Mouse (Mus musculus): ENCODE data around the gene Pih1d1.
A peak's percentile ranks its signal among the peaks of the same experiment; 100 is the strongest.
"Not testable (repeated sequence)": the region's sequence is repeated elsewhere in the genome, so short reads cannot be mapped to it uniquely, and the experiment has no call there.

The Pih1d1 gene

GRCm38 (mm10) chr7:45168656-45169055, 14.6 kb downstream of the Pih1d1 start:
- no peak for DNase-seq (ENCODE audit: low spot score)

DNA sequence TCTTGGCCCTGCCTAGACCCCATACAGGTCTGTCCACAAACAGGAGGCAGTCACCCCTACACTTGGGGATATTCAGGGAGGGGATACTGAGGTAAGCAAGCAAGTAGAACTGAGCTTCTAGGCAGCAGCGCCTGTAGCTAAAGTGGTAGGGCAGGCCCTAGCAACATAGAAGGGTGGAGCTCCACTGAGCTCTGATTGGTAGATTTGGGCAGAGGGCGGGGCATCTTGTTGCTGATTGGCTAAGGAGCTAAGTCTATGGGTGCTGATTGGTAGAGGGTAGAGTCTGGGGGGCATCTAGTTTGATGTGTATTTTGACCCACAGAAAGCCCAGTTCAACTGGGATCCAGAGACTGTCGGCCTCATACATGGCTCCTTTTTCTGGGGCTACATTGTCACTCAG, 15.4 kb downstream of the Pih1d1 start:
- no peak for DNase-seq (ENCODE audit: low spot score)

DNA sequence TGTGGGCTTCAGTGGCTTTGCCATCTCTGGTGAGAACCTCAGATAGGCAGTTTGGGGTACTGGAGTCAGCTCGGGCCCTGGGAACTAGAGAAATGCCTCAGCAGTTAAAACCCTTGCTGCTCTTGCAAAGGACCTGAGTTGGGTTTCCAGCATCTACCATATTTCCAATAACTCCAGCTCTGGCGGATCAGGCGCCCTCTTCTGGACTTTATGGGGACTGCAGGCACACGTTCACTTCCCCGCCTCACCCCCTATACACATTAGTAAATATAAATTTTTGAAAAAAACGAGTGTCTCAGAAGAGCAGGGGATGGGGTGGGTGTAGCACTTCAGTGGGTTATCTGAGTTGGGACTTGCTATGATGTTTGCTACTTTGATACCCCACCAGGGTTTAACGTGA, 18.9 kb downstream of the Pih1d1 start:
- peak; percentile 66 for DNase-seq (ENCODE audit: low spot score)

- not testable (repeated sequence) for DNase-seq (ENCODE audit: low spot score)
These were observed 19.7 kb downstream of the Pih1d1 start for GRCm38 (mm10) chr7:45173772-45174171.

DNA sequence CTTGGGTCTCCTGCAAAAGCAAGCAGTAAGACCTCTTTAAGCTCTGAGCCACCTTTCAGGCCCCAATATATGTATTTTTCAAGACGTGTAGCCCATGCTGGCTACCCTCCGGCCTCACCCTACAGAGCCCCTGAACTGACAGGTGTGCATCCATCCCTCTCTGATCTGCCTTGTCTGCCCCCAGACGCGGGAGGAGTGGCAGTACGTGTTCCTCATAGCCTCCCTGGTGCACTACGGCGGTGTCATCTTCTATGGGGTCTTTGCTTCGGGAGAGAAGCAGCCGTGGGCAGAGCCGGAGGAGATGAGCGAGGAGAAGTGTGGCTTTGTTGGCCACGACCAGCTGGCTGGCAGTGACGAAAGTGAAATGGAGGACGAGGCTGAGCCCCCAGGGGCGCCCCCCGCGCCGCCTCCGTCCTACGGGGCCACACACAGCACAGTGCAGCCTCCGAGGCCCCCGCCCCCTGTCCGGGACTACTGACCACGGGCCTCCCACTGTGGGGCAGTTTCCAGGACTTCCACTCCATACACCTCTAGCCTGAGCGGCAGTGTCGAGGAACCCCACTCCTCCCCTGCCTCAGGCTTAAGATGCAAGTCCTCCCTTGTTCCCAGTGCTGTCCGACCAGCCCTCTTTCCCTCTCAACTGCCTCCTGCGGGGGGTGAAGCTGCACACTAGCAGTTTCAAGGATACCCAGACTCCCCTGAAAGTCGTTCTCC, 20.6 kb downstream of the Pih1d1 start:
- DNase-seq (ENCODE audit: low spot score), result no peak

GRCm38 (mm10) chr7:45175398-45175797, 21.3 kb downstream of the Pih1d1 start:
- DNase-seq (ENCODE audit: low spot score), result no peak

DNA sequence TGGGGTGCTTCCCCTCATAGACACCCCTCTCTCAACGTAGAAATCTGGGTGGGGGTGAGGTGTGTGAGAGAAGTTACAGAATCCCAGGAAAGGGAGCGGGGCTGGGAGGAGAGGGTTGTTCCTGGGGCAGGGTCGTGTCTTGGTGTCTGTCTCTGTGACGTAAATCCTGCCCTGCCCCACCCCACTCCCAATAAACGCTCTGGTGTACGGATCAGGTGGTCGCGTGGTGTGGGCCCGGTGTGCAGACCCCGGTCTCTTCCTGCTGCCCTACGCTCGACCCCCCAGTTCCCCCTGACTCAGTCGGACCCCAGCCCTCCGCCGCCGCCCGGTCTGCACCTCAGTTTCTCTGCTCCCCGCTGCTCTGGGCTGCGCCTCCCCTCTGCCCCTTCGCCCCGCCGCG, 21.8 kb downstream of the Pih1d1 start:
- DNase-seq (ENCODE audit: low spot score), result no peak

DNA sequence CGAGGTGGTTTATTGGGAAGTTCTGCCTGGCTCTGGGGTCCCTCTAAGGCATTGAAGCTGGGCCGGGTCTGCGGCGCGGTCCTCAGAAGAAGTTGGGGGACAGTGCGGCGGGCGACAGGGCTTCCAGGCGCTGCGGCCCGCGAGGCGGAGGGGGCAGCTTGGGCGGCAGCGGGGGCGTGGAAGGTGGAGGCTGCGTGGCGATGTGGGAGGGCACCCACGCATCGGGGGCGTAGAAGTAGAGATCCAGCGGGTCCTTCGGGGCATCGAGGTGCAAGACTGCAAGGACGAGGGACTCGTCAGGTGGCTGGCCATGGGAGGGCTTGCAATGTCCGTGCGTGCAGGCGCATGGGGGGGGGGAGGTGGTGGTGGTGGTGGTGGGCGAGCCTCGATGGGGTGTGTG, 22.3 kb downstream of the Pih1d1 start:
- no peak for DNase-seq (ENCODE audit: low spot score)

- DNase-seq (ENCODE audit: low spot score), result peak; percentile 63
These were observed 24.4 kb downstream of the Pih1d1 start for GRCm38 (mm10) chr7:45178550-45178949.

GRCm38 (mm10) chr7:45179469-45179868, 25.4 kb downstream of the Pih1d1 start, which contains the start of gene Gfy:
TSS of gene Gfy (minus strand) at chr7:45179569.
- DNase-seq (ENCODE audit: low spot score), result no peak

DNA sequence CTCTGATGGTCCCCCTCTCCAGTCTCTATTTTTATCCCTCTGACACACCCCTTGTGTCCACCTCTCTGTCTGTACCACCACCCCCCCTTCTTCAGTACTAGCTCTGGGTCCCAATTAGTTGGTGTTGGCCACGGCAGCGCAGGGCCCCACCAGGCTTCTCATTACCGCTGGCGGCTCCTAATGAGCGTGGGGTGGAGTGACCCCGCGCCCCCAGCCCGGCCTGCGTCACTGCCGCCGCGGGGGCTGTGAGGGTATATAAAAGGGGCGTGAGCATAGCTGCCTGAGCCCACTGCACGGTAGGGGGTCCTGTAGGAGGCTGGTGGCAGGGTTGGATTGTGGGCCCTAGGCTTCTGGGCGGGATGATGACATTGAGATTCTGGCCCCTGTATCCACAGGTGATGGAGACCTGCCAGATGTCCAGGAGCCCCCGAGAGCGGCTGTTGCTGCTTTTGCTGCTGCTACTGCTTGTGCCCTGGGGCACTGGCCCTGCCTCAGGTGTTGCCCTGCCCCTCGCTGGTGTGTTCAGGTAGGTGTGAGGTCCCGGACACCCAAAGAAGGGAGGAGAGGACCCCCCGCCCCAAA, 26.9 kb downstream of the Pih1d1 start, which contains the start of gene Pth2:
TSS of gene Pth2 (plus strand) at position 100 of the 582 bp plus-strand sequence.
- DNase-seq (ENCODE audit: low spot score), result no peak

GRCm38 (mm10) chr7:45181540-45181939, 27.4 kb downstream of the Pih1d1 start:
- peak; percentile 64 for DNase-seq (ENCODE audit: low spot score)

DNA sequence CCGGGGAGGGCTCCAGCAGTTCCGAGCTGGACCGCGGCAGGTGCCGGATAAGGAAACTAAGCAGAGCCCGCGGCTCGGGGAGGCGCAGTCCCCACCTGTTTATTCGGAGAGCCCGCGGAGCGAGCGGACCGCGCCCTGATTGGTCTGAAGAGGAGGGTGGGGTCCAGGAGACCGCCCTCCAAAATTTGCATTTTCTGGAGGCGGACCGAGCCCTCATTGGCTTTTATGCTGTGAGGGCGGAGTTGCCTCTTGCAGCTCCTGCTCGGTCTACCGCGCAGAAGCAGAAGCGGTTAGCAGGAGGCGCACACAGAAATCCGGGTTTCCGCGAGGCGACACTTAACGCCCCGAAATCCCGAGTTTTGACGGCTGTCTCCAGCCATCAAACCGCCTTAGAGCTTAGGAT, 28.1 kb downstream of the Pih1d1 start:
- DNase-seq (ENCODE audit: low spot score), result peak; percentile 83

DNA sequence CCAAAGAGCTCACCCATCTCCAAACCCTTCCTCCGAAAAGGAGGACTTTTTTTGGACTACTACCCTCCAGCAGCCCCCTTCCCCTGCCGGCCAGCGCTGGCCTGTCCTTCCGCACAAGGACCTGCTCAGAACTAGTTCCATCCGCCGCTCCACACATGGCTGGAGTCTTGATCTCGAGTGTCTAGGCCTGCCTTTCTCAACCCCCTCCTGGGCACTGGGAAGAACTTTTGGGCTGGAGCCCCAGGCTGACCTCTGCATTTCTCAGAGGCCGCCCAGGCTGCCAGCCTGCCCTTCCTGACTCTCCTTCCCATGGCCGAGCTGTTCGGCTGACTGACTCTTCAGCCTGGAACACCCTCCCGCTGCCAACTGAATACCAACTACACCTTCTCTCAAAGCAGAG, 28.5 kb downstream of the Pih1d1 start:
- no peak for DNase-seq (ENCODE audit: low spot score)

DNA sequence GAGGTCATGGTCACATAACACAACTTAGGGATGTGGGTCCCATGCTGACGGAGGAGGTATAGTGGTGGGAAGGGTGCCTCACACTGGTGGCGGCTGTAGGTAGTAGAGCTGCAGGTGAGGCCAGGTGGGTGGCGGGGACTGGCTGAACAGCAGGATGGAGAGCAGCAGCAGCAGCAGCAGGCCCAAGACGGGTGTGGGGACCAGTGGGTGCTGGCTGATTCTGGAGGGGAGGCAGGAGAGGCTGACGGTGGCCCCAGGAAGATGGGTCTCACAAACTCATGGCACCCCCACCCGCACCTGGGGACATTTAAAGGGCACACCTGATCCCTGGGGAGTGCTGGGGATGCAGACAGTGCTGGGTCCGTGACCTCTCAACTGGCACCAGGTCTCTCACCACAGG, 29.6 kb downstream of the Pih1d1 start:
- DNase-seq (ENCODE audit: low spot score), result no peak

DNA sequence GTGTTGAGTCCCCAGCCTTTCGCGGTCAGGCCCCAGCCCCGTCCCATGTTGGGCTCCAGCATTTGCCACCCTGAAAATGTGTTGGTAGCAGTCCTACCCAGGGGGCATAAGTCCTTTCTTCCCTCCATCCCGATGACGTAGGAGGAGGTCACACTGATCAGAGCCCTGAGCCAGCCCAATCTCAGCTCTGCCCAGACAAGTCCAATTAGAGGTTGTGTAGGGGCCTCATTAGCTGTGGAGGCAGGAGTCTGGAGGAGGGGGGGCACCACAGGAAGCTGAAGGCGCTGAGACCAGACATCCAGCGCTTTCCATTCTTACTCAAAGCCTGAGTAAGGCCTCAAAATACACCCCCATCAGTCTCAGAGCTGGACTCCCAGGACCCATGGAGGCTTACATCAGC, 31.8 kb downstream of the Pih1d1 start:
- DNase-seq (ENCODE audit: low spot score), result no peak

DNA sequence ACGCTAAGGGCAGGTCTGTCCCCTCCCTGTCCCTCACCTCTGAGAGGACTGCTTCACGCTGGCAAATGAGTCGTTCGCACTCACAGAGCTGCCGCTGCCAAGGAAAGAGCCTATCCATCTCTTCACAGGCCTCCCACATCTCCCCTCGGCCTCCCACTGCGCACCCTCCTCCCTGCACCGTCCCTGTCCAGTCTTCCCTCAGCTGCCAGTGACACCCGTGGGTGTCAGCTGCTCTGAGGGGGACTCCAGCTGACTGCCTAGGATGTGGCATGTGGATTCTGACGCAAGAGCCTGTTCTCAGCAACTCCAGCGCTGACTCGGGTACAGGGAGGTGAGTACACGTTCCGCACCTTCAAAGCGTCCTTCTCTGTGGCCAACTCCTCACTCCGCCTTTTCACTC, 35.5 kb downstream of the Pih1d1 start:
- DNase-seq (ENCODE audit: low spot score), result no peak

GRCm38 (mm10) chr7:45190186-45190585, 36.1 kb downstream of the Pih1d1 start:
- no peak for DNase-seq (ENCODE audit: low spot score)

GRCm38 (mm10) chr7:45191161-45191560, 37.1 kb downstream of the Pih1d1 start:
- no peak for DNase-seq (ENCODE audit: low spot score)

DNA sequence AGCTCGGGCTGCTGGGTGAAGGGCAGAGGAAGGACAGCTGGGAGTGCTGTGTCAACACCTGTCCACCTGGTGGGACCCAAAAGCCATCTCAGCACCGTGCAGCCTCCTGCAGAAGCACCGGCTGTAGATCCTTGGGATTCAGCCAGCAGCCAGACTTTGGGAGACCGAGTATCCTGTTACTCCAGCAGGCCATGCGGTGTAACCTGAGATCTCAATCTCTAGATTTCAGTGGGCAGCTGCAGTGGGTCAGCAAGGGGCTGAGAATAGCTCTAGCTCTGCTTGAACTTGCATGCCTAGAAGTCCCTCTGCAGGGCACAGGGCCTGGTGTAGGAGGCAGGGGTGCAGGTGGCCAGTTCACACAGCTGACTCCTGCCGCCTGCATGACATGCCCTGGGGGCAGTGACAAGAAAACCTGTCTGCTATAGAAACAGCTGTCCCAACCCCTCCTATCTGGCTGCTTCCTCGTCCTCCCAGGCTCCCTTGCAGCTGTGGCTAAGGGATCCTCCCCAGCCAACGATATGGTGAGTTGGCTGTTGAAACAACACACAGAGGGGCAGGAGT, 37.8 kb downstream of the Pih1d1 start:
- no peak for DNase-seq (ENCODE audit: low spot score)

GRCm38 (mm10) chr7:45192585-45193310, 38.6 kb downstream of the Pih1d1 start:
- DNase-seq (ENCODE audit: low spot score), result no peak

DNA sequence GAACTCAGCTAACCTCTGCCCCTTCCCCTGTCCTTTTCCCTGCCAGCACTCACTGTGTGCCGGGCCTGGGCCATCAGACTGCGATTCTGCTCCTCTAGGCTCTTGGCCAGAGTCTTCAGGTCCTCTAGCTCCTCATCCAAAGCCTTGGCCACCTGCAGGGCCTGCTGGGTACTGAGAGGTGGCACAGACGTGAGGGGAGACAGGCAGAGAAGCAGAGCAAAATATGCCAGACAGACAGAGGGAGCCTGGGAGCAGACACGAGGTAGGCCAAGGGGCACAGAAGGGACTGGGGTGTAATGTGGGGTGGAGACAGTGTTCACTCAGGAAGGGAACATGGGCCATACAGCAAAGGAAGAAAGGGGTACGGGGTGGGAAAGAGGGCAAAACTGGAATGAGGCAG, 39.3 kb downstream of the Pih1d1 start:
- DNase-seq (ENCODE audit: low spot score), result no peak

Measured in testis, postnatal 10 days (tissue).